Mouse (Mus musculus): ENCODE results near the gene Prkar2b. TPM values are rescaled to one million over a fixed set of nuclear protein-coding genes. Genes with fewer than 3 reads are reported as not detected.

The Prkar2b gene
- 16.2 TPM for polyA plus RNA-seq (2012; fragmentation: generic; extraction: Trizol)

DNA sequence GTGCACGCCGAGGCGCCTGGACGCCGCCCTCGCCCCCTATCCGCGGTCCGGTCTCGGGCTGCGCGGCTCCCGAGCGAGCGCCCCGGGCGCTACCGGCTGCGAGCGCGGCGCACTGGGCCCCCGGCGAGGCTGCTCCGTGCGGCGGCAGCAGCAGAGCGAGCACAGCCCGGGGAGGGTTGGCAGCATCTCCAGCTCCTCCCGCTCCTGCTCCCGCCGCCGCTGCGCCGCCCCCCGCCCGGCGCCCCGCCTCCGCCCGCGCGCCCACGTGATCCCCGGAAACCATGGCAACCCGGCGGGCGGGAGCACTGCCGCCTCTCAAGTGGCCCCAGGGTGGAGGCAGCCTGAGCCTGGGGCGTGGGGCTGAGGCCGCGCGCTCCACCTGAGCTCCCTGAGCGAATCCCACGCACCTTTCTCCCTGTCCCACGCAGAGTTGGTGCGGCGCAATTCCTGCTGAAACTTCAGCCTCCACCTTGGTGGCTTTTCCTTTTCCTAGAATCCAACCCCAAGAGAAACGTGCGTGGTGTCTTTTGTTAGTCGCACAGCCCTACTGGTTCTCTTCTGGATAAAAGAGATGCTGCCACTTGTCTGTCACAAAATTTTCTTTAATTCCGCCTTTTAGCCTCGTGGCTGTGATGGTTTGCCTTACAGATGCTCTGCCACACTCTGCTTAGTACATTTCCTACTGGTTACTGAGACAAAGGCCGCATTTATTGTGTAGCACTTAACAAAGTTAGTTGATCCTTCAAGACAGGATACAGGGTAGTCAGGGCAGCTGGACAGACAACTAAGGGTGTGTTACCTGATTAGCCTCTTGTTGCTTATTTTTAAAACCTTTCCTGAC lies at the start of gene Prkar2b:
Gene Prkar2b (minus strand): TSS at position 207 of the 841 bp plus-strand sequence.
- H3K27me3 ChIP-seq (ENCODE audit: control insufficient read depth, insufficient read depth, insufficient read length), result no peaks in the 10 kb centered on the region
- no peaks in the 10 kb centered on the region for H3K36me3 ChIP-seq (ENCODE audit: control insufficient read depth, insufficient read depth)
- peak within 1 kb of the TSS; percentile 58 for H3K4me3 ChIP-seq
- H3K4me2 ChIP-seq (ENCODE audit: low read depth), result peak within 1 kb of the TSS; percentile 84
- TF ChIP-seq POLR2A (IDR thresholded peaks at IDR 0.05; ENCODE audit: insufficient read length, low read depth) (peak; percentile 89), E2F4 (IDR thresholded peaks at IDR 0.05; ENCODE audit: insufficient read depth) (no peak), SRF (IDR thresholded peaks at IDR 0.05; ENCODE audit: control insufficient read depth, insufficient read length, low read depth) (no peak), TCF12 (IDR thresholded peaks at IDR 0.05; ENCODE audit: insufficient read depth, poor library complexity, severe bottlenecking) (no peak), MAX (IDR thresholded peaks at IDR 0.05; ENCODE audit: low read depth) (no peak), CEBPB (IDR thresholded peaks at IDR 0.05; ENCODE audit: insufficient read depth, poor library complexity, severe bottlenecking) (no peak), REST (IDR thresholded peaks at IDR 0.05; ENCODE audit: insufficient read depth, insufficient read length) (no peak), TCF3 (IDR thresholded peaks at IDR 0.05; ENCODE audit: insufficient read length, low read depth) (no peak), MYOD1 (IDR thresholded peaks at IDR 0.05; ENCODE audit: control insufficient read depth in 1 of 3, insufficient read length in 2 of 3, low read depth in 2 of 3) (no peak), POLR2AphosphoS2 (IDR thresholded peaks at IDR 0.05; ENCODE audit: insufficient read length, low read depth) (peak; percentile 86), MYOG (IDR thresholded peaks at IDR 0.05; ENCODE audit: control insufficient read depth in 1 of 3, insufficient read depth in 1 of 3, insufficient read length in 2 of 3, low read depth in 2 of 3) (no peak), USF1 (IDR thresholded peaks at IDR 0.05; ENCODE audit: low read depth) (peak; percentile 79)
- peak within 1 kb of the TSS; percentile 65 for H3ac ChIP-seq (ENCODE audit: control insufficient read depth, insufficient read length)
- H3K79me2 ChIP-seq (ENCODE audit: control insufficient read depth, insufficient read depth), result peaks cover 23% of the 10 kb centered on the region

DNA sequence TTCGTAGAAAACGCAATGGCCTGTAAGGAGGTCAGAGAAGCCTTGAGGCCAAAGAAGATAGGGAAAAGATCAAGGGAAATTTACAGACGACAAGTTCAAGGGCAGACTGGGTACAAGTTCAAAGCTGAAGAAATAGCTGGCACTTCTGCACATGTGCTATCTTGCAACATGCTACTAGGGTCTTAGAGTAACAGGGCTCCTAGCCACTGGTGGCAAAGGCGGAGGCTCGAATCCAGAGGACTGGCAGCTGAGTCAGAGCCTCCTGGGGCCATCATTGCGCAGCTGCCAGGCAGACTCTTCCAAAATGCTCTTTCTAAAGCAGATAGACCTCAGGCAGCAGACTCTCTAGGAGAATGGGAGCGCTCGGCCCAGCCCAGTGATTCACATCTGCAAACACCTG lies 48.1 kb upstream of the Prkar2b start:
- Histone ChIP-seq H3K36me3 (ENCODE audit: control insufficient read depth, insufficient read depth) (no peaks in the 10 kb centered on the region), H3K4me2 (ENCODE audit: low read depth) (peak overlapping the region; percentile 46), H3K27me3 (ENCODE audit: control insufficient read depth, insufficient read depth, insufficient read length) (no peaks in the 10 kb centered on the region), H3K79me2 (ENCODE audit: control insufficient read depth, insufficient read depth) (no peaks in the 10 kb centered on the region), H3K4me3 (no peak overlapping the region), H3ac (ENCODE audit: control insufficient read depth, insufficient read length) (no peak overlapping the region)
- TF ChIP-seq REST (IDR thresholded peaks at IDR 0.05; ENCODE audit: insufficient read depth, insufficient read length), result no peak
- TF ChIP-seq CEBPB (IDR thresholded peaks at IDR 0.05; ENCODE audit: insufficient read depth, poor library complexity, severe bottlenecking), result 0 out of 2 replicates have a peak, but pooled peaks have one; percentile 15
- TF ChIP-seq MYOG (IDR thresholded peaks at IDR 0.05; ENCODE audit: control insufficient read depth in 1 of 3, insufficient read depth in 1 of 3, insufficient read length in 2 of 3, low read depth in 2 of 3), result peak in 2 of 3 experiments; percentile 11 to 57
- peak in 2 of 3 experiments; percentile 39 to 50 for TF ChIP-seq MYOD1 (IDR thresholded peaks at IDR 0.05; ENCODE audit: control insufficient read depth in 1 of 3, insufficient read length in 2 of 3, low read depth in 2 of 3)
- no peak for TF ChIP-seq POLR2A (IDR thresholded peaks at IDR 0.05; ENCODE audit: insufficient read length, low read depth)

DNA sequence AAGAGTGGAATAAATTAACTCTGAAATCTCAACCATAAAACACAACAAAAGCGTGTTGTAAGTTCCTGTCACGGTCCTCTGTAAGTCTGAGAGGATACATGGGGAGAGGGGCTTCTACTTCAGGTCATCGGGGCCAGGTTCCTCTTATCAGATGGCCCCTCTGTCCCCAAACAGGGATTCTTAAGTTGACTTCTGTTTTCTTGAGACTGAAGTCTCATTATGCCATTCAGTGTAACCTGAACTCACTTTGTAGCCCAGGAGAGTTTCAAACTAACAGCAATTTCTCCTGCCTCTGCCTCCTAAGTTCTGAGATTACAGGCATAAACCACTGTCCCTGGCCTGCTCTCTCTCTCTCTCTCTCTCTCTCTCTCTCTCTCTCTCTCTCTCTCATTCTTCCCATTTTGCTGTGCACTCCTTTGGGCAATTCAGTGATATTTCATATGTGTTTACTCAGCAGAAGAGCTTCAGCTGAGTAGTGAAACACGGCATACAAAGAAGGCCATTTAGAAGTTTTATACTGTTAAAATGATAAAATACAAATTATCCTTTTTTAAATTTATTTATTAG lies 43.9 kb upstream of the Prkar2b start:
- Histone ChIP-seq H3K27me3 (ENCODE audit: control insufficient read depth, insufficient read depth, insufficient read length) (no peaks in the 10 kb centered on the region), H3K4me2 (ENCODE audit: low read depth) (no peak overlapping the region), H3K36me3 (ENCODE audit: control insufficient read depth, insufficient read depth) (no peaks in the 10 kb centered on the region), H3K79me2 (ENCODE audit: control insufficient read depth, insufficient read depth) (no peaks in the 10 kb centered on the region), H3ac (ENCODE audit: control insufficient read depth, insufficient read length) (no peak overlapping the region), H3K4me3 (no peak overlapping the region)
- no peak for TF ChIP-seq TCF3 (IDR thresholded peaks at IDR 0.05; ENCODE audit: insufficient read length, low read depth)
- TF ChIP-seq MYOG (IDR thresholded peaks at IDR 0.05; ENCODE audit: control insufficient read depth in 1 of 3, insufficient read depth in 1 of 3, insufficient read length in 2 of 3, low read depth in 2 of 3), result no peak
- TF ChIP-seq MYOD1 (IDR thresholded peaks at IDR 0.05; ENCODE audit: control insufficient read depth in 1 of 3, insufficient read length in 2 of 3, low read depth in 2 of 3), result no peak
- TF ChIP-seq MAX (IDR thresholded peaks at IDR 0.05; ENCODE audit: low read depth), result no peak
- TF ChIP-seq POLR2AphosphoS2 (IDR thresholded peaks at IDR 0.05; ENCODE audit: insufficient read length, low read depth), result no peak
- TF ChIP-seq CEBPB (IDR thresholded peaks at IDR 0.05; ENCODE audit: insufficient read depth, poor library complexity, severe bottlenecking), result no peak
- no peak for TF ChIP-seq TCF12 (IDR thresholded peaks at IDR 0.05; ENCODE audit: insufficient read depth, poor library complexity, severe bottlenecking)
- TF ChIP-seq E2F4 (IDR thresholded peaks at IDR 0.05; ENCODE audit: insufficient read depth), result no peak
- no peak for TF ChIP-seq REST (IDR thresholded peaks at IDR 0.05; ENCODE audit: insufficient read depth, insufficient read length)
- no peak for TF ChIP-seq USF1 (IDR thresholded peaks at IDR 0.05; ENCODE audit: low read depth)
- no peak for TF ChIP-seq SRF (IDR thresholded peaks at IDR 0.05; ENCODE audit: control insufficient read depth, insufficient read length, low read depth)
- TF ChIP-seq POLR2A (IDR thresholded peaks at IDR 0.05; ENCODE audit: insufficient read length, low read depth), result no peak

DNA sequence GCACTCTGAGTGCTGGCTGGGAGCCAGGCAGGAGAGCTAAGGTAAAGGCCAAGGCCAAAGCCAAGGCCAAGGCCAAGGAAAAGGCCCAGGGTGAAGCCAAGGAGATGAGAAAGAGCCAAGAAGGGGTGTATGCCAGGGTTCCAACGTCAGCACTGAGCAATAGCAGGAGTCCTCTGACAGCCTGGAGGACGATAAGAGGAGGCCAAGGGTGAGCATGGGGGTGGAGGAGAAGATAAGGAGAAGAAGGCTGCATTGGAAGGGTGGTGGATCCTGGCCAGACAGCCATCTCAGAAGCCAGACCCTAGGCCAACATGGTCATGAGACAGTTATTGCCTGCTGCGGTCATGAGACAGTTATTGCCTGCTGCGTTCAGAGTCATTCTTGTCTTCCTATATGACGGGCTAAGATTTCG lies 43.4 kb upstream of the Prkar2b start:
- TF ChIP-seq POLR2A (IDR thresholded peaks at IDR 0.05; ENCODE audit: insufficient read length, low read depth) (no peak), CEBPB (IDR thresholded peaks at IDR 0.05; ENCODE audit: insufficient read depth, poor library complexity, severe bottlenecking) (no peak), MYOD1 (IDR thresholded peaks at IDR 0.05; ENCODE audit: control insufficient read depth in 1 of 3, insufficient read length in 2 of 3, low read depth in 2 of 3) (no peak), POLR2AphosphoS2 (IDR thresholded peaks at IDR 0.05; ENCODE audit: insufficient read length, low read depth) (no peak), MYOG (IDR thresholded peaks at IDR 0.05; ENCODE audit: control insufficient read depth in 1 of 3, insufficient read depth in 1 of 3, insufficient read length in 2 of 3, low read depth in 2 of 3) (no peak), USF1 (IDR thresholded peaks at IDR 0.05; ENCODE audit: low read depth) (no peak), SRF (IDR thresholded peaks at IDR 0.05; ENCODE audit: control insufficient read depth, insufficient read length, low read depth) (no peak), E2F4 (IDR thresholded peaks at IDR 0.05; ENCODE audit: insufficient read depth) (no peak), MAX (IDR thresholded peaks at IDR 0.05; ENCODE audit: low read depth) (no peak), TCF3 (IDR thresholded peaks at IDR 0.05; ENCODE audit: insufficient read length, low read depth) (no peak), TCF12 (IDR thresholded peaks at IDR 0.05; ENCODE audit: insufficient read depth, poor library complexity, severe bottlenecking) (no peak), REST (IDR thresholded peaks at IDR 0.05; ENCODE audit: insufficient read depth, insufficient read length) (no peak)
- H3K79me2 ChIP-seq (ENCODE audit: control insufficient read depth, insufficient read depth), result no peaks in the 10 kb centered on the region
- no peaks in the 10 kb centered on the region for H3K27me3 ChIP-seq (ENCODE audit: control insufficient read depth, insufficient read depth, insufficient read length)
- no peak overlapping the region for H3K4me3 ChIP-seq
- H3ac ChIP-seq (ENCODE audit: control insufficient read depth, insufficient read length), result no peak overlapping the region
- no peak overlapping the region for H3K4me2 ChIP-seq (ENCODE audit: low read depth)
- no peaks in the 10 kb centered on the region for H3K36me3 ChIP-seq (ENCODE audit: control insufficient read depth, insufficient read depth)
